Mouse (Mus musculus) lung, embryonic 16.5 days (tissue): ENCODE data around the gene Ube3b. TPM values are rescaled to one million over a fixed set of nuclear protein-coding genes. Genes with fewer than 3 reads are reported as not detected.

Experiments used
- ATAC-seq: fragments of 200-750 bp; cut with Nextera tagmentation; 2 replicates; pipeline ENCODE4 v1.8.0; 2017; ENCODE audit warnings: low read depth, mild to moderate bottlenecking, moderate library complexity
- H3K27ac ChIP-seq: fragments of 300-500 bp; sonication (generic); 2 replicates; pipeline ENCODE4 v1.5.1; 2014; ENCODE audit warnings: mild to moderate bottlenecking, control low read depth, low read length
- H3K27me3 ChIP-seq: fragments of 300-500 bp; sonication (generic); 2 replicates; pipeline ENCODE4 v1.6.1; 2014; ENCODE audit warnings: low read depth, low read length, mixed read lengths; ENCODE audit not compliant: control insufficient read depth, insufficient read depth
- H3K36me3 ChIP-seq: fragments of 300-500 bp; sonication (generic); 2 replicates; pipeline ENCODE4 v1.6.1; 2014; ENCODE audit warnings: low read length; ENCODE audit not compliant: control insufficient read depth, insufficient read depth
- H3K4me1 ChIP-seq: fragments of 300-500 bp; sonication (generic); replicated peaks from 2 replicates; pipeline ENCODE4 v1.6.1; 2014; ENCODE audit warnings: low read length, mixed read lengths; ENCODE audit not compliant: control insufficient read depth, insufficient read depth
- H3K4me2 ChIP-seq: fragments of 300-500 bp; sonication (generic); 2 replicates; pipeline ENCODE4 v1.6.1; 2014; ENCODE audit warnings: low read depth, low read length, control low read depth
- H3K4me3 ChIP-seq: fragments of 300-500 bp; sonication (generic); 2 replicates; pipeline ENCODE4 v1.5.1; 2014; ENCODE audit warnings: mild to moderate bottlenecking, low read length, control low read depth
- H3K9ac ChIP-seq: fragments of 300-500 bp; sonication (generic); 2 replicates; pipeline ENCODE4 v1.6.1; 2014; ENCODE audit warnings: low read length, control low read depth
- H3K9me3 ChIP-seq: fragments of 300-500 bp; sonication (generic); 2 replicates; pipeline ENCODE4 v1.6.1; 2016; ENCODE audit warnings: low read length; ENCODE audit not compliant: control insufficient read depth
- WGBS: fragments of 180-500 bp; shearing (Covaris S2); extraction: QIAGEN DNeasy Blood & Tissue Kit; methylation state at CpG from one replicate; pipeline ENCODE4 v1.1.7; 2014; 5-methylcytosine and 5-hydroxymethylcytosine counted together
- polyA plus RNA-seq: library from polyadenylated mRNA; unstranded; fragments of >200 nt; fragmentation: Nextera tagmentation; extraction: Ambion mirVana; gene quantifications from 2 replicates; pipeline ENCODE4 v1.2.1, GENCODE M21; 2015

Ube3b gene
- polyA plus RNA-seq, 1 experiment from 2014 or later, result 54.1 TPM

DNA sequence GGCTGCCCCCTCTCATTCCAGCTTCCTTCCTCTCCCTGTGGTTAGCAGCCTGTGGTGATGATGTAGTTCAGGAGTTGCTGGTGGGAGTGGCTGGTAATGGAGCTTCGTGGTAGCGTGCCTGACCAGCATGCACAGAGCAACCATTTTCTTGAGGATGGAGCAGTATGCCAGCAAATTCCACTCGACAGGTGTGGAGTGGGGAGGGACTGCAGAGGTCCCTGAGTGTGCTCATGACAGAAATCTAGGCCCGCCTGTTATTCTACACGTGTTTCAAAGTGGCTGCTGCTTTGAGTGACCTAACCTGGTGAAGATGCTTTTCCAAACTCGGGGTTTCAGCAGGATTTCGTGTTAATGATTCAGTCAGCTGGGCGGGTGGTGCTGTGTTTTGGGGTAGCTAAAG is 4.0 kb downstream of the Ube3b start:
- H3K9ac ChIP-seq, result no peak overlapping the region
- H3K4me1 ChIP-seq, result peaks cover 13% of the 10 kb centered on the region
- no peak overlapping the region for H3K4me2 ChIP-seq
- H3K36me3 ChIP-seq, result peaks cover 47% of the 10 kb centered on the region
- no peak for ATAC-seq
- WGBS, result 87% methylated on average over 8 of the region's 8 CpGs
- H3K9me3 ChIP-seq, result no peaks in the 10 kb centered on the region
- H3K27me3 ChIP-seq, result no peaks in the 10 kb centered on the region
- H3K4me3 ChIP-seq, result no peak overlapping the region
- H3K27ac ChIP-seq, result no peak overlapping the region

GRCm38 (mm10) chr5:114393169-114393568 is 12.8 kb downstream of the Ube3b start:
- Histone ChIP-seq H3K27me3 (no peaks in the 10 kb centered on the region), H3K9ac (no peak overlapping the region), H3K27ac (no peak overlapping the region), H3K4me3 (no peak overlapping the region), H3K4me1 (no peaks in the 10 kb centered on the region), H3K36me3 (peaks cover 56% of the 10 kb centered on the region), H3K9me3 (no peaks in the 10 kb centered on the region), H3K4me2 (no peak overlapping the region)
- ATAC-seq, result no peak
- 72% methylated on average over 9 of the region's 9 CpGs for WGBS

DNA sequence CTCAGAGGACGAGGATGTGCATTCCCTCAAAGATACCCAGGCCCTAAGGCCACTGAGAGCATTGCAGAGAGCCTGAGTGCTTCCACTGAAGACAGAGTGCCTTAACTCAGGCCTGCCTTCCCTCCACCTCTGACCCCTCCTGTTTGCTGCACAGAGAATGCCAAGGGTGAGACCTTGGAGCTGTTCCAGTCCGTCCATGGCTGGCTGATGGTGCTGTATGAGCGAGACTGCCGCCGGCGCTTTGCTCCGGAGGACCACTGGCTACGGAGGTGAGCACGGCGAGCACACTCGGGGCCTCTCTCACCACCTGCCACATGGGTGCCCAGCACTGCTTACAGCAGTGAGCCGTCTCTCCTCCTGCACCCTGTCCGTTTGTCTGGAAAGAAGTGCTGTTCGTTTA is 26.2 kb downstream of the Ube3b start:
- H3K9ac ChIP-seq, result no peak overlapping the region
- WGBS, result 82% methylated on average over 14 of the region's 14 CpGs
- no peaks in the 10 kb centered on the region for H3K27me3 ChIP-seq

DNA sequence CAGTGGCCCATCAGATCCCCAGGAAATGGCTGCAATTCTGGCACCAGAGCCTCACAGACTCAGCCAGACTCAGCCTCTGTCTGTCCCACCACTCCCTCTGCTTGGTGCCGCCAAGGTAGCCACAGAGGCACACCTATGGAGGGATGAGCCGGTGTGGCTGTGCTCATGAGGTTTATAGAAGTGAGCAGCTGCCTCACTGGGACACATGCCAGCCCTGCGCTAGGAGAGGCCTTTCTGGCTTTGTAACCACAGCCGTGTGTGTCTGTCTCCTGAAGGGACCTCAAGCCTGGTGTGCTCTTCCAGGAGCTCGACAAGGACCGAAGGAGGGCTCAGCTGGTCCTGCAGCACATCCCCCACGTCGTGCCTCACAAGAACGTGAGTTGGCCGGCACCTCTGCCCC is 26.9 kb downstream of the Ube3b start:
- WGBS, result 72% methylated on average over 10 of the region's 10 CpGs
- no peak for ATAC-seq

More for the DNA sequence above, 26.2 kb downstream of the Ube3b start:
- Histone ChIP-seq H3K4me3 (no peak overlapping the region), H3K4me1 (peaks cover 3% of the 10 kb centered on the region; the same call in 1 of the 2 replicates), H3K4me2 (no peak overlapping the region), H3K9me3 (no peaks in the 10 kb centered on the region), H3K36me3 (peaks cover 90% of the 10 kb centered on the region), H3K27ac (no peak overlapping the region)
- no peak for ATAC-seq

GRCm38 (mm10) chr5:114407810-114408209 is 27.4 kb downstream of the Ube3b start:
- Histone ChIP-seq H3K36me3 (peaks cover 82% of the 10 kb centered on the region), H3K27me3 (no peaks in the 10 kb centered on the region), H3K4me3 (no peak overlapping the region), H3K4me2 (no peak overlapping the region), H3K9me3 (no peaks in the 10 kb centered on the region), H3K4me1 (peaks cover 14% of the 10 kb centered on the region), H3K27ac (no peak overlapping the region), H3K9ac (no peak overlapping the region)
- WGBS, result 82% methylated on average over 9 of the region's 9 CpGs
- ATAC-seq, result peak; percentile 21; the same call in 1 of the 2 replicates

More for the DNA sequence above, 26.9 kb downstream of the Ube3b start:
- Histone ChIP-seq H3K27ac (no peak overlapping the region), H3K4me3 (no peak overlapping the region), H3K27me3 (no peaks in the 10 kb centered on the region), H3K4me2 (no peak overlapping the region), H3K9me3 (no peaks in the 10 kb centered on the region), H3K9ac (no peak overlapping the region), H3K36me3 (peaks cover 88% of the 10 kb centered on the region), H3K4me1 (peaks cover 9% of the 10 kb centered on the region)

DNA sequence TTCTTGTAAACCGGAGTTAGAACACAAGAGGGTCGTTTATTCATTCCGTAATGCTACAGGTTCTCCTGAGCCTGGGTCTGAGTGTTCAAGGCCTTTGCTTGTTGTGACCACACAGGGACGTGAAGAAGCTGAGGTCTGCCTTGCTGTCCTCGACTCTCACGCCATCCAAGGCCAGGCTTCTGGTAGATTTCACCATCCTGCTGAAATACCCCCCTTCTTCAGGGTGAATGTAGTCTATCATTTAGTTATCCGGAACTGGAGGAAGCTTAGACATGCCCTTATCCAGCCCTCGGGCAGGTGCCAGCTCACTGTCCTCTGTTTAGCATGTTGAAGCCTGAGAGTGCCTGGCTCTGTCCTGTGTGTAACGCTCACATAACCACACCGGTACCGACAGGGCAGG is 28.4 kb downstream of the Ube3b start:
- Histone ChIP-seq H3K4me3 (no peak overlapping the region), H3K27me3 (no peaks in the 10 kb centered on the region), H3K9ac (no peak overlapping the region), H3K4me1 (peaks cover 25% of the 10 kb centered on the region), H3K27ac (no peak overlapping the region), H3K36me3 (peaks cover 73% of the 10 kb centered on the region), H3K9me3 (no peaks in the 10 kb centered on the region), H3K4me2 (no peak overlapping the region)
- no peak for ATAC-seq
- 89% methylated on average over 11 of the region's 11 CpGs for WGBS

DNA sequence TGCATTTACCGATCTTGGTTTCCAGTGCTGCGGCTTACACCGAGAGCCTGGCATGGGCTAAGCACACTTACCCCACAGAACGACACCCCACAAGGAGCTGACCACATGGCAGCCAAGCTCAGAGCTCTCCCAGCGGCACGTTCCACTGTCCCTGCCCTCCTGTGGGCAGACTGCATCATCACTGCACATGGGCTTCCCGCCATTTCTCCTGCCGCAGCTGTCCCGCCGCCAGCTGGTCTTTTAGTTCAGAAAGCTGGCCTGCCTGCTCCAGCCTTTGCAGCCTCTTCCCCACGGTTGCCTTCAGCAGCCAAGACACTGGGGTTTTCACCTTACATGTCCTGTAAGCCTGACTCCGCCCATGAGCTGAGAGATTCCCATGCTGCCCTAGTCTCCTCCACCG is 30.0 kb downstream of the Ube3b start:
- Histone ChIP-seq H3K9me3 (no peaks in the 10 kb centered on the region), H3K4me2 (no peak overlapping the region), H3K9ac (no peak overlapping the region), H3K4me1 (peaks cover 26% of the 10 kb centered on the region), H3K36me3 (peaks cover 63% of the 10 kb centered on the region), H3K4me3 (no peak overlapping the region), H3K27ac (no peak overlapping the region), H3K27me3 (no peaks in the 10 kb centered on the region)
- ATAC-seq, result no peak
- 84% methylated on average over 13 of the region's 13 CpGs for WGBS

- Histone ChIP-seq H3K4me1 (peaks cover 26% of the 10 kb centered on the region), H3K36me3 (peaks cover 61% of the 10 kb centered on the region), H3K4me2 (no peak overlapping the region), H3K4me3 (no peak overlapping the region), H3K9ac (no peak overlapping the region), H3K27me3 (no peaks in the 10 kb centered on the region), H3K9me3 (no peaks in the 10 kb centered on the region), H3K27ac (peak overlapping the region; percentile 81)
- 32% methylated on average over 23 of the region's 23 CpGs for WGBS
- peak; percentile 27 for ATAC-seq
Observed at GRCm38 (mm10) chr5:114412361-114412998, 32.1 kb downstream of the Ube3b start.

DNA sequence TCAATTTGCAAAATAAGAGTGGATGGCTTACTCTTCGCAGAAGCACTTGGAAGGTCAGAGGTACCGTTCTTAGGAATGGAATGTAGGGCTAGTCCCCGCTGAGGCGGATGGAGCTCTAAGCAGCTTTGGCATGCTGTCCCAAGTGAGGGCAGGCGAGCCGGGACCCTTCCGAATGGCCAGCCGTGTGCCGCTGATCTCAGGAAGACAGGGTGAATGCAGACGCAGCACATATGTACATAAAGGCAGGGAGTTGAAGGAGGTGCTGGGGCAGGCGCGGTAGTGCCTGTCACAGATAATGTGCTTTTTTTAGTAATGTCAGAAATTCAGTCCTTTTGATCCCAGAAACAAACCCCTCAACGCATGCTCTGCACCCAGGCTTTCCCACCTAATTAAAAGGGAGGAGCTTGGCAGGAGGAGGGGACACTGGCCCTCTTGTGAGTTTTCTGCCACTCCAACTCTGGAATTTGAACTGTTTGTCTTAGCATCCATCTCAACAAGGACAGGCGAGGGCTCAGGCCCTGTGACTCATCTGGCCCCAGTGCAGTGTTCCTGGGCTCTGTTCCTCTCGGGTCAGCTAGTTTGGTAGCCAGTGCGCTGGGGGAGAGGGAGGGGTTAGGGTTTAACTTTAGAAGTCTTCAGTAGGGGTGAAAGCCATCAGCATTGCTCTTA is 32.8 kb downstream of the Ube3b start:
- H3K27ac ChIP-seq, result peak overlapping the region; percentile 81
- H3K9ac ChIP-seq, result no peak overlapping the region
- no peaks in the 10 kb centered on the region for H3K9me3 ChIP-seq
- no peaks in the 10 kb centered on the region for H3K27me3 ChIP-seq
- WGBS, result 16% methylated on average over 16 of the region's 16 CpGs
- H3K36me3 ChIP-seq, result peaks cover 57% of the 10 kb centered on the region
- H3K4me1 ChIP-seq, result peaks cover 26% of the 10 kb centered on the region
- H3K4me2 ChIP-seq, result no peak overlapping the region
- ATAC-seq, result peak; percentile 90
- H3K4me3 ChIP-seq, result no peak overlapping the region
